Comparison of ENCODE assay signal across 8 mouse cellular contexts in the genomic region with DNA sequence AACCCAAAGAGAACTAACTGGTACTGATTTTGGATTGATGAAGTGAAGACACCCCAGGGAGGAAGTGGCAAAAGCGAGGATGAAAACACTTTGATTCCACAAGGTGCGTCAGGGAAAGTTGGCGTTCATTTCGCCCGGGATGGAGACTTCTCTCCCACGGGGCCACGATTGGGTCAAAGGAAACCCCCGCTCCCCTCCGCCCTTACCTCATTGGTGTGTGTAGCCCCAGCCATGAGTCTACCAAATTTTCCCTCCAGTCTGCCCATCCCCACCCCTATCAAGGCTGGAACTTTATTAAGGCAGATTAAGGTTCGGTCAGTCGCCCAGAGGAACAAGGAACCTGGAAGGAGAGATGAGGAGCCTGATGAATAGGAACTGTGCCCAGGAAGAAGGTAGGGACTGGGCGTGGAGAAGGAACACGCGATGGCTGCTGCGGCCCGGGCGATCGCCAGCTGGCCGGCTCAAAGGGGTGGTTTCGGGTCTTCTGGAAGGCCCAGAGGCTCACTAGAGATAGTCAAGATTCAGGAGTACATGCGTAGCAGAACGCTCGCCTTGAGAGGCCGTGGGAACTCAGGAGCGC. TPM values are rescaled to one million over a fixed set of nuclear protein-coding genes. Genes with fewer than 3 reads are reported as not detected.
A peak's percentile ranks its signal among the peaks of the same experiment; 100 is the strongest.
DNase-seq lines count a peak whose midpoint lies in the region; ATAC-seq and TF ChIP-seq lines count a peak whose summit lies in the region.

A gene (plus strand): TSS at position 287 of the 580 bp plus-strand sequence.

- peak within 1 kb of the TSS; percentile 92 for H3K4me2 ChIP-seq in forebrain, postnatal 0 days (ENCODE audit: low read depth)
- H3K4me2 ChIP-seq in hindbrain, embryonic 15.5 days: peak within 1 kb of the TSS; percentile 64
- peak within 1 kb of the TSS; percentile 97 for H3K4me2 ChIP-seq in liver, embryonic 14.5 days (ENCODE audit: low read depth)
- H3K4me2 ChIP-seq in stomach, embryonic 16.5 days (ENCODE audit: low read depth, low read length): peak within 1 kb of the TSS; percentile 68

- H3K27me3 ChIP-seq in forebrain, postnatal 0 days (ENCODE audit: insufficient read depth, low read length): no peaks in the 10 kb centered on the region
- H3K27me3 ChIP-seq in hindbrain, embryonic 15.5 days: no peaks in the 10 kb centered on the region
- H3K27me3 ChIP-seq in liver, embryonic 14.5 days (ENCODE audit: control insufficient read depth, insufficient read depth, low read length): no peaks in the 10 kb centered on the region
- H3K27me3 ChIP-seq in stomach, embryonic 16.5 days (ENCODE audit: control insufficient read depth, insufficient read depth, low read length): no peaks in the 10 kb centered on the region

- no peak for DNase-seq in layer of hippocampus, adult 2 months (ENCODE audit: low spot score in 2 of 2)
- no peak for DNase-seq in layer of hippocampus, adult 9-10 months (ENCODE audit: low spot score)
- peak; percentile 39 for DNase-seq in T-cell, adult 2 months (ENCODE audit: low spot score)
- no peak for DNase-seq in forebrain, postnatal 0 days
- peak in 1 of 3 experiments; percentile 2 for DNase-seq in liver, embryonic 14.5 days (ENCODE audit: low read depth in 3 of 3, low spot score in 3 of 3)
- DNase-seq in cerebellum, postnatal 25 days: no peak

- peaks cover 17% of the 10 kb centered on the region for H3K4me1 ChIP-seq in forebrain, postnatal 0 days (ENCODE audit: insufficient read depth)
- H3K4me1 ChIP-seq in hindbrain, embryonic 15.5 days (replicated peaks): peaks cover 39% of the 10 kb centered on the region
- H3K4me1 ChIP-seq in liver, embryonic 14.5 days (replicated peaks; ENCODE audit: control insufficient read depth in 2 of 2, insufficient read depth in 2 of 2, low read length in 1 of 2): peaks cover 0 to 10% of the 10 kb centered on the region in 2 experiments
- H3K4me1 ChIP-seq in stomach, embryonic 16.5 days (ENCODE audit: control insufficient read depth, insufficient read depth, low read length): peaks cover 13% of the 10 kb centered on the region; the same call in 1 of the 2 replicates

- 4% methylated on average over 25 of the region's 25 CpGs for WGBS in forebrain, postnatal 0 days
- WGBS in hindbrain, embryonic 15.5 days: 1% methylated on average over 25 of the region's 25 CpGs
- WGBS in liver, embryonic 14.5 days (ENCODE audit: insufficient replicate concordance): 3% methylated on average over 25 of the region's 25 CpGs
- WGBS in stomach, embryonic 16.5 days: 2% methylated on average over 25 of the region's 25 CpGs

- H3K9ac ChIP-seq in forebrain, postnatal 0 days: peak within 1 kb of the TSS; percentile 78
- peak within 1 kb of the TSS; percentile 89 for H3K9ac ChIP-seq in hindbrain, embryonic 15.5 days
- H3K9ac ChIP-seq in liver, embryonic 14.5 days (replicated peaks): peak within 1 kb of the TSS; percentile 67
- peak within 1 kb of the TSS; percentile 87 for H3K9ac ChIP-seq in stomach, embryonic 16.5 days (ENCODE audit: low read length)

- TF ChIP-seq EP300 in liver, embryonic 14.5 days (IDR thresholded peaks at IDR 0.05; ENCODE audit: low read depth): no peak

- H3K9me3 ChIP-seq in forebrain, postnatal 0 days (ENCODE audit: low read length): no peaks in the 10 kb centered on the region
- no peaks in the 10 kb centered on the region for H3K9me3 ChIP-seq in hindbrain, embryonic 15.5 days
- H3K9me3 ChIP-seq in liver, embryonic 14.5 days (ENCODE audit: control insufficient read depth, low read length): no peaks in the 10 kb centered on the region
- no peaks in the 10 kb centered on the region for H3K9me3 ChIP-seq in stomach, embryonic 16.5 days (replicated peaks; ENCODE audit: control insufficient read depth, low read length)

- TF ChIP-seq CTCF in layer of hippocampus, adult 2 months (conservative IDR thresholded peaks at IDR 0.05): no peak
- TF ChIP-seq CTCF in forebrain, postnatal 0 days (IDR thresholded peaks at IDR 0.05; ENCODE audit: low read depth): no peak
- no peak for TF ChIP-seq CTCF in liver, embryonic 14.5 days (IDR thresholded peaks at IDR 0.05; ENCODE audit: low read depth)

- peak within 1 kb of the TSS; percentile 83 for H3K4me3 ChIP-seq in layer of hippocampus, adult 2 months
- H3K4me3 ChIP-seq in forebrain, postnatal 0 days (ENCODE audit: low read depth, low read length): peak within 1 kb of the TSS; percentile 80
- peak within 1 kb of the TSS; percentile 91 for H3K4me3 ChIP-seq in hindbrain, embryonic 15.5 days
- H3K4me3 ChIP-seq in liver, embryonic 14.5 days (ENCODE audit: insufficient read depth in 1 of 2, low read depth in 2 of 2, low read length in 2 of 2): peak within 1 kb of the TSS; percentile 72 to 80
- H3K4me3 ChIP-seq in stomach, embryonic 16.5 days (replicated peaks; ENCODE audit: low read length): peak within 1 kb of the TSS; percentile 83

- H3K27ac ChIP-seq in layer of hippocampus, adult 2 months: peak within 1 kb of the TSS; percentile 96
- H3K27ac ChIP-seq in forebrain, postnatal 0 days (ENCODE audit: low read depth, low read length): peak within 1 kb of the TSS; percentile 85
- H3K27ac ChIP-seq in hindbrain, embryonic 15.5 days (replicated peaks): peak within 1 kb of the TSS; percentile 89
- no peak within 1 kb of the TSS for H3K27ac ChIP-seq in liver, embryonic 14.5 days
- H3K27ac ChIP-seq in stomach, embryonic 16.5 days (ENCODE audit: low read length): peak within 1 kb of the TSS; percentile 86

- ATAC-seq in forebrain, postnatal 0 days: peak; percentile 12; the same call in 1 of the 2 replicates
- ATAC-seq in hindbrain, embryonic 15.5 days (ENCODE audit: low FRiP score, low read depth): no peak; the same call in 1 of the 2 replicates
- peak; percentile 35; the same call in 1 of the 2 replicates for ATAC-seq in liver, embryonic 14.5 days (ENCODE audit: insufficient read depth)
- ATAC-seq in stomach, embryonic 16.5 days (ENCODE audit: insufficient read depth, low FRiP score): peak; percentile 52

- 0 out of 2 replicates have a peak, but pooled peaks cover 7% of the 10 kb centered on the region for H3K36me3 ChIP-seq in forebrain, postnatal 0 days (ENCODE audit: insufficient read depth)
- no peaks in the 10 kb centered on the region for H3K36me3 ChIP-seq in hindbrain, embryonic 15.5 days
- H3K36me3 ChIP-seq in liver, embryonic 14.5 days (replicated peaks; ENCODE audit: control insufficient read depth, insufficient read depth, low read depth): no peaks in the 10 kb centered on the region
- H3K36me3 ChIP-seq in stomach, embryonic 16.5 days (ENCODE audit: control insufficient read depth, insufficient read depth, low read length): no peaks in the 10 kb centered on the region

RNA-seq across cellular contexts. Expression of the gene that starts here (rescaled TPM):
- total RNA-seq in layer of hippocampus, adult 2 months (2021): 10 to 100 TPM; 62.6 to 62.9 TPM
- total RNA-seq in forebrain, postnatal 0 days (2014; rRNA removed): 28.7 and 39.5 TPM in 2 replicates
- 16.6 and 19.7 TPM in 2 replicates for polyA plus RNA-seq in forebrain, postnatal 0 days (2015; fragmentation: Nextera tagmentation; extraction: Ambion mirVana)
- polyA plus RNA-seq in hindbrain, embryonic 15.5 days (2015; fragmentation: Nextera tagmentation; extraction: Ambion mirVana): 18.9 and 24.7 TPM in 2 replicates
- 1.3 TPM in 2 replicates for polyA plus RNA-seq in liver, embryonic 14.5 days (2012; rRNA removed)
- polyA plus RNA-seq in liver, embryonic 14.5 days (2014; fragmentation: Nextera tagmentation; extraction: Ambion mirVana): 0.83 and 0.87 TPM in 2 replicates
- 17.3 and 18.5 TPM in 2 replicates for polyA plus RNA-seq in stomach, embryonic 16.5 days (2015; fragmentation: Nextera tagmentation; extraction: Ambion mirVana)
